Mouse (Mus musculus) G1E (cell line): Measurements from ENCODE around the gene Zkscan16. TPM values are rescaled to one million over a fixed set of nuclear protein-coding genes. Genes with fewer than 3 reads are reported as not detected.
A peak's percentile ranks its signal among the peaks of the same experiment; 100 is the strongest.

ENCODE experiments used
- ATAC-seq: 2 replicates; pipeline ENCODE4 v1.8.0; 2016; ENCODE audit warnings: mild to moderate bottlenecking; ENCODE audit not compliant: insufficient number of reproducible peaks, poor library complexity, low FRiP score, severe bottlenecking; ENCODE audit errors: extremely low read depth
- DNase-seq: peaks from one replicate; pipeline ENCODE4 v3.0.0; 2012; ENCODE audit warnings: low spot score
- H3K27me3 ChIP-seq: 2 replicates; pipeline ENCODE4 v1.6.1; 2012; ENCODE audit warnings: mild to moderate bottlenecking, low read length, inconsistent platforms; ENCODE audit not compliant: insufficient read depth
- H3K36me3 ChIP-seq: replicated peaks from 2 replicates; pipeline ENCODE3; 2012; ENCODE audit warnings: mild to moderate bottlenecking, inconsistent platforms
- H3K4me1 ChIP-seq: 2 replicates; pipeline ENCODE4 v1.6.1; 2012; ENCODE audit warnings: low read depth, low read length, inconsistent platforms, mixed read lengths; ENCODE audit not compliant: insufficient read depth
- H3K4me3 ChIP-seq: 2 replicates; pipeline ENCODE4 v1.5.1; 2012; ENCODE audit warnings: low read depth, mild to moderate bottlenecking, inconsistent platforms, low read length, moderate library complexity, mixed read lengths
- H3K9me3 ChIP-seq: replicated peaks from 2 replicates; pipeline ENCODE4 v1.6.1; 2012; ENCODE audit warnings: inconsistent platforms
- CTCF ChIP-seq: IDR thresholded peaks from 2 replicates; pipeline ENCODE4 v1.5.1; 2012; ENCODE audit warnings: low read depth, low read length, inconsistent platforms, mixed read lengths
- GATA1 ChIP-seq: IDR thresholded peaks from 2 replicates; pipeline ENCODE4 v1.6.1; 2012; ENCODE audit warnings: borderline replicate concordance, low read length, inconsistent platforms, mixed read lengths
- GATA2 ChIP-seq: IDR thresholded peaks from 2 replicates; pipeline ENCODE4 v1.6.1; 2012; ENCODE audit warnings: low read depth, low read length, inconsistent platforms, borderline replicate concordance
- POLR2AphosphoS5 ChIP-seq: IDR thresholded peaks from 2 replicates; pipeline ENCODE4 v1.6.1; 2012; ENCODE audit warnings: low read depth, low read length, inconsistent platforms; ENCODE audit not compliant: insufficient replicate concordance
- TAL1 ChIP-seq: conservative IDR thresholded peaks from 2 replicates; pipeline ENCODE4 v1.6.1; 2012; ENCODE audit warnings: low read depth, low read length, inconsistent platforms, mixed read lengths
- polyA plus RNA-seq: library from polyadenylated mRNA; stranded (reverse); fragments of >175 nt; gene quantifications from 2 replicates; pipeline ENCODE4 v1.2.3, GENCODE M21; 2012
- total RNA-seq, 2 experiments: library from RNA; stranded (forward) in 1 of 2; stranded (reverse) in 1 of 2; fragments of 200-1000 nt in 1 of 2; fragments of >200 nt in 1 of 2; fragmentation: Nextera tagmentation in 1 of 2; gene quantifications; 2 replicates each; pipeline ENCODE4 v1.2.3; 2014 to 2017

Gene Zkscan16
- total and polyA plus RNA-seq, 3 experiments, result 0.22 TPM; not detected in 2

- TF ChIP-seq GATA1, result no peak
- no peak for TF ChIP-seq CTCF
- no peak for TF ChIP-seq GATA2
- TF ChIP-seq TAL1, result no peak
- TF ChIP-seq POLR2AphosphoS5, result no peak
These were observed 32.2 kb upstream of the Zkscan16 start for GRCm38 (mm10) chr4:58911069-58911830.

DNA sequence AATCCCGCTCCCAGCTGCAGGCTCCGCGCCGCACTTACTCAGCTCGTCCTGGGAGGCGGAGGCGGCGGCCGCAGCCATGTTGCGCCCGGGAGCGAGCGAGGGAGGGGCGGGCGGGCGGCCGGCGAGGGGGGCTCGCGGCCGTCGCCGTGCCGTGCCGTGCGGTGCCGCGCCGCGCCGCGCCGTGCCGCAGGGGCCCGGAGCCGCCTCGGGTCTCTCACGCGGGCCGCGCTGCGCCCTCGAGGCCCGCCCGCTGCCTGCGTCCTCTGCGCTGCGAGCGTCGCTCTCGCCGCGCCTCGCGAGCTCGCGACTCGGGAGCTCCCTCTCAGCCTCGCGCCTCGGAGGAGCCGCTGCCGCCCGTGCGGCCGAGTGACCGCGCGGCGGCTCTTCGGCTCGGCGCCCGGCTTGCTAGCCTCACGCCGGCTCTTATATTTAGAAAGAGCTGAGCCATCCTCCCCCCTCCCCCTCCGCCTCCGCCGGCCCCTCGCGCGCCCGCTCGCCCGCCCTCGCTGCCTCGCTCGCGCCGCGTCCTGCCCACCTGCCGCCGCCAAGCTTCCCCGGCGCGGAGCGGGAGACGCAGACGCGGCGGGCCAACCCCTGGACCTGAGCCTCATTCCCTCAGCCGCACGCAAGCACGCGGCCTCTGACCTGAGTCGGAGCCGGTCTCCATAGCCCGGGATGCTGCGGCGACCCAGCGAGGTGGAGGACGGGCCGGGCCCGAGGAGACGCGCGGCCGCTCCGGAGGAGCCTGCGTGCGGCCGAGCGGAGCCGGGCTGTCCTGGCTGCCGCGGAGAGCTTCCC, 31.4 kb upstream of the Zkscan16 start:
- TF ChIP-seq POLR2AphosphoS5 (no peak), GATA2 (no peak), CTCF (no peak), TAL1 (no peak), GATA1 (no peak)
- peak; percentile 76 for DNase-seq

More at GRCm38 (mm10) chr4:58911069-58911830, 32.2 kb upstream of the Zkscan16 start:
- peak overlapping the region; percentile 94 for H3K4me3 ChIP-seq
- ATAC-seq (no peak), DNase-seq (peak; percentile 38)
- no peaks in the 10 kb centered on the region for H3K27me3 ChIP-seq
- H3K36me3 ChIP-seq, result peaks cover 6% of the 10 kb centered on the region
- peaks cover 49% of the 10 kb centered on the region for H3K4me1 ChIP-seq
- no peaks in the 10 kb centered on the region for H3K9me3 ChIP-seq

DNA sequence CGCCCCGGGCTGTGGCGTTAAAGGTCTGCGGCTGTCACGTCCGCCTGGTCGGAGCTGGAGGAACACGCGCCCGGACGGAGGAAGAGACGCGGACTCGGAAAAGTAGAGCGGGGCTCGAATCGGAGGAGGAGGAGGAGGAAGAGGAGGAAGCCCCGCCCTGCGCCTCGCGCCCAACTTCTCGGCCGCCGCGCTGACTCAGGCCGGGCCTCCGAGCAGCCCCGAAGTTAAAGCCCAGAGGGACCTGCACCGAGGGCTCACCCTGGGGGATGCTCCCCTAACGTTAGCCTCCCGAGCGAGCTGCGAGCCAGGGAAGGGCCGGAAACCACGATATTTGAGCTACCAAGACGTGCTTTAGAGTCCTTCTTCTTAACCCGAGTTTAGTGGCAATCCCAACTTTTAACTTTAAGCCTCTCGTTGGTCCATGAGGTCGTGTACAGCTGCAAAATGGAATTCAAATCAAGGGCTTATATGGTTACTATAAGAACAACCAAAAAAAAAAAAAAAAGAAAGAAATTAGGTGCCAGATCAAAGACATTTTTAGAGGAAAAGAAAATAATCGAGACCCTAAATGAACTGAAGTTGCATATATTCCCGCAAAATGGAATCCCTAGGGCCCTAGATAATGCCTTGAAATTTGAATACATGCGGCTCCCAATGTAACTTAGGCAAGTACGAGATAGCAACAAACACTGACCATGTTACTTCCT, 30.6 kb upstream of the Zkscan16 start, which contains the start of gene Ecpas:
TSS of gene Ecpas (minus strand) at position 121 of the 707 bp plus-strand sequence.
- TF ChIP-seq GATA1 (no peak), GATA2 (no peak), POLR2AphosphoS5 (no peak)
- DNase-seq, result peak; percentile 73
- H3K4me1 ChIP-seq, result peaks cover 41% of the 10 kb centered on the region

More for the DNA sequence above, 31.4 kb upstream of the Zkscan16 start:
- Histone ChIP-seq H3K9me3 (no peaks in the 10 kb centered on the region), H3K4me3 (peak overlapping the region; percentile 94), H3K27me3 (peaks cover 2% of the 10 kb centered on the region), H3K4me1 (peaks cover 48% of the 10 kb centered on the region), H3K36me3 (peaks cover 6% of the 10 kb centered on the region)
- no peak for ATAC-seq

GRCm38 (mm10) chr4:58913336-58914026, 29.9 kb upstream of the Zkscan16 start:
- H3K9me3 ChIP-seq, result no peaks in the 10 kb centered on the region
- ATAC-seq (peak; percentile 28; the same call in 1 of the 2 replicates), DNase-seq (peak; percentile 36)
- TF ChIP-seq GATA1, result no peak
- no peak for TF ChIP-seq GATA2
- no peak for TF ChIP-seq POLR2AphosphoS5
- no peak for TF ChIP-seq TAL1
- no peak for TF ChIP-seq CTCF
- peaks cover 6% of the 10 kb centered on the region for H3K36me3 ChIP-seq
- H3K4me3 ChIP-seq, result peak overlapping the region; percentile 45; the same call in 1 of the 2 replicates
- peaks cover 9% of the 10 kb centered on the region for H3K27me3 ChIP-seq
- peaks cover 41% of the 10 kb centered on the region for H3K4me1 ChIP-seq

More for the DNA sequence above, 30.6 kb upstream of the Zkscan16 start, which contains the start of gene Ecpas:
- ATAC-seq, result peak; percentile 56
- Histone ChIP-seq H3K36me3 (peaks cover 6% of the 10 kb centered on the region), H3K9me3 (no peaks in the 10 kb centered on the region), H3K27me3 (peaks cover 6% of the 10 kb centered on the region), H3K4me3 (peak within 1 kb of the TSS; percentile 94)

DNA sequence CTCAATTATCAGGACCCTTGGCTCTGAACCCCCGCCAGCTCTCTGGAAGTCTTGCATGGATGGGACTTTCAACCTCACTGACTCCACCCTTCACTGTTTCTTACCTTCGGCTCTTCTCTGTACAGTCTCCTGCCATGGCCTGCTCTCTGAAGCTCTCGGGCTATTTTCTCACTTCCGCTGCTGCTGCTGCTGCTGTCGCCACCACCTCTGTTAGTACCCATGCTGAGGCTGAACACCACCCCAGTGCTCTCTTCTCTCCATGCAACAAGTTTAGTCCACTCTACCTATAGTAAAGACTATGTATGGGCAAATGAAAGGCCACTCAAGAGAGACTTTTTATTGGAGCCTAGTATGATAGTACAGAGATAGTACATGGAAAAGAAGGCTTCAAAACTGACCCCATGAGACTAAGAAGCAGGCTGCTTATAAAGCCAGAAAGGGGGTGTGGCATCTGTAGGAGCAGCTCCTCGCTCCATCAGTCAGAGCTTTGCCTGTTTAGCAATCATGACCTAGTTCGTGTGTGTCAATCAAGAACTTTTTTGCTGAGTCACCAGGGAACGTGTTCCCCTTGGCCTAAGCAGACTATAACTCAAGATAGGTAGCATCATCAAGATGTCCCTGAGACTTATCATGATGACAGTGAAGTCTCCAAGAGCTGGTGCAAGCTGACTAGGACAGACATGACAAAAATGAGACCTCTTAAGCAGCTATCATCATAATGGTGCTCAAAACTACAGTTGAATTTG, 28.2 kb upstream of the Zkscan16 start:
- H3K4me3 ChIP-seq, result no peak overlapping the region
- ATAC-seq (0 out of 2 replicates have a peak, but pooled peaks have one; percentile 2), DNase-seq (peak; percentile 4)
- H3K4me1 ChIP-seq, result peaks cover 38% of the 10 kb centered on the region
- no peak for TF ChIP-seq GATA1
- no peak for TF ChIP-seq GATA2
- peaks cover 3% of the 10 kb centered on the region for H3K36me3 ChIP-seq
- peaks cover 20% of the 10 kb centered on the region for H3K27me3 ChIP-seq
- H3K9me3 ChIP-seq, result no peaks in the 10 kb centered on the region
